Mouse (Mus musculus) cerebellum, adult 2 months (tissue): ENCODE measurements at regions not wholly inside any gene's neighbourhood (a gene's known extent, or its start where the extent isn't known, plus 50 kb on each side); places are given as distances from the start of the nearest gene placed in this dataset.

Experiments
- CTCF ChIP-seq: fragments of 200-500 bp; IDR thresholded peaks from 2 replicates; pipeline ENCODE4 v1.5.1; 2011; ENCODE audit warnings: low read depth, mild to moderate bottlenecking, control low read depth, low read length, moderate library complexity, borderline replicate concordance; ENCODE audit not compliant: insufficient read depth
- POLR2A ChIP-seq: fragments of 200-500 bp; IDR thresholded peaks from 2 replicates; pipeline ENCODE4 v1.6.1; 2011; ENCODE audit warnings: low read length, control low read depth, borderline replicate concordance; ENCODE audit not compliant: insufficient read depth

DNA sequence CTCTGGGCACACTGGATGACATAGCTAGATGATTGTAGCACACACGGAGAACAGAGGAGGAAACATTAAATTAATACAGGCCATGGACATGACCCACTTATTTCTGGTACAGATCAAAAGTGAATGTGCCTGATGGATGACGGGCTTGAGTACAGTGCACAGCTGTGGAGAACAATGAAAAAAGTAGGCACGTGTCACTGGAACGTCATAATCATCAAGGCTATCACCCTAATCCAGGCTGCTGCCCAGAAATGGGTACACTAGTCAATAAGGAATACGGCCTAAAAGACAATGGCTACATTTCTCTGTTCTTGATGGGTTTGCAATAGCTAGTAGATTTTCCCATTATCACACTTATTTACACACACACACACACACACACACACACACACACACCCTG lies 118.3 kb upstream of the Prdm1 start:
- TF ChIP-seq CTCF: no peak
- TF ChIP-seq POLR2A: no peak
